19 mouse cellular contexts compared by ENCODE assay signal in the genomic region with DNA sequence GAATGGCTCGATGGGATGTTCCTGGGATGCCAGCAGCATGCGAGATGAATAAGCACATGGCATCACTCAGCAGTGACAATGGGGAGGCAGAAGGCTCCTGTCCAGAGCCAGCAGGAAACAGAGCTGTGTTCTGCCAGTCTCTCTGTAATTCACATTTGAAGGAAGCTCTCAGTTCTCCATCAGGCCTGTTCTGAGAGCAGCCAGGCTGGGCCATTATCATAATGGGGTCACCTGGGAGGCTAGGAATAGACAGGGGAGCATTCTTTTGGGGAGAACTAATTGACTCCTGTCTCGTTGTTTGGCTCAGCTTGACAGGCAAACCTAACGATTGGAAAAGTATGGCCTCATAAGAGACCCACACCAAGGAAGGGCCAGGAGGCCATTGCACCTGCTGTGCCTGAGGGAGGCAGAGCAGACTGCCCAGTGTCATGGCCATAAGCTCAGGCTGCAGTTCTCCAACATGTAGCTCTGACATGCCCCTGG.
DNase-seq lines count a peak whose midpoint lies in the region; ATAC-seq lines count a peak whose summit lies in the region.
"Had no signal": no experiment of that assay in that cellular context is flagged by ENCODE, and none has a peak within 500 bp of the region (broad histone marks: within the 10 kb centered on the region; RNA-seq: fewer than 3 reads in every experiment).

No protein-coding gene starts in this region.

- H3K27ac ChIP-seq in forebrain, embryonic 16.5 days (ENCODE audit: low read length) = no peak overlapping the region; the same call in 1 of the 2 replicates
- H3K27ac ChIP-seq in forebrain, embryonic 15.5 days (replicated peaks) = no peak overlapping the region
- H3K27ac ChIP-seq in limb, embryonic 11.5 days (replicated peaks; ENCODE audit: low read depth, low read length) = no peak overlapping the region
- H3K27ac ChIP-seq in limb, embryonic 10.5 days = no peak overlapping the region
- H3K27ac ChIP-seq: liver, embryonic 15.5 days; neural tube, embryonic 13.5 days had no signal

- peak; percentile 16 for DNase-seq in limb, embryonic 11.5 days (ENCODE audit: low spot score)
- DNase-seq in limb, embryonic 10.5 days (ENCODE audit: low spot score) = no peak
- DNase-seq in cerebellum, adult 9-11 months = peak; percentile 98
- DNase-seq in layer of hippocampus, postnatal 10 days (ENCODE audit: low spot score in 2 of 2) = peak; percentile 41 to 54
- no peak for DNase-seq in thymus, postnatal 10 days (ENCODE audit: low spot score in 2 of 2)
- DNase-seq: embryo, embryonic 11 days; heart, postnatal 14 days; kidney, adult 11 months; kidney, postnatal 36 days; lung, postnatal 14 days; retina, postnatal 1 day; thymus, postnatal 4 days had no signal

- no peaks in the 10 kb centered on the region for H3K27me3 ChIP-seq in forebrain, embryonic 16.5 days (replicated peaks; ENCODE audit: control insufficient read depth, insufficient read depth, low read length)
- no peaks in the 10 kb centered on the region for H3K27me3 ChIP-seq in forebrain, embryonic 15.5 days
- H3K27me3 ChIP-seq in limb, embryonic 11.5 days (ENCODE audit: control insufficient read depth, insufficient read depth, low read length) = no peaks in the 10 kb centered on the region
- no peaks in the 10 kb centered on the region for H3K27me3 ChIP-seq in limb, embryonic 10.5 days (ENCODE audit: low read depth, poor library complexity, severe bottlenecking)
- H3K27me3 ChIP-seq: liver, embryonic 15.5 days; neural tube, embryonic 13.5 days had no signal

- no peaks in the 10 kb centered on the region for H3K36me3 ChIP-seq in forebrain, embryonic 16.5 days (ENCODE audit: control insufficient read depth, insufficient read depth)
- H3K36me3 ChIP-seq in forebrain, embryonic 15.5 days = no peaks in the 10 kb centered on the region
- H3K36me3 ChIP-seq in limb, embryonic 11.5 days (ENCODE audit: control insufficient read depth, insufficient read depth, low read length) = no peaks in the 10 kb centered on the region
- no peaks in the 10 kb centered on the region for H3K36me3 ChIP-seq in limb, embryonic 10.5 days
- H3K36me3 ChIP-seq: liver, embryonic 15.5 days; neural tube, embryonic 13.5 days had no signal

- WGBS in forebrain, embryonic 16.5 days = 15% methylated on average over 4 of the region's 4 CpGs
- WGBS in forebrain, embryonic 15.5 days = 19% methylated on average over 4 of the region's 4 CpGs
- WGBS in limb, embryonic 11.5 days = 54% methylated on average over 4 of the region's 4 CpGs
- 70% methylated on average over 4 of the region's 4 CpGs for WGBS in limb, embryonic 10.5 days

- no peak overlapping the region for H3K9ac ChIP-seq in forebrain, embryonic 16.5 days (replicated peaks; ENCODE audit: low read depth, low read length)
- H3K9ac ChIP-seq in forebrain, embryonic 15.5 days (replicated peaks) = no peak overlapping the region
- H3K9ac ChIP-seq in limb, embryonic 11.5 days (ENCODE audit: low read length) = no peak overlapping the region
- H3K9ac ChIP-seq: liver, embryonic 15.5 days; neural tube, embryonic 13.5 days had no signal

- no peak overlapping the region for H3K4me3 ChIP-seq in forebrain, embryonic 16.5 days (replicated peaks; ENCODE audit: low read length)
- no peak overlapping the region for H3K4me3 ChIP-seq in forebrain, embryonic 15.5 days
- H3K4me3 ChIP-seq in limb, embryonic 11.5 days (ENCODE audit: low read depth, low read length) = no peak overlapping the region
- H3K4me3 ChIP-seq in limb, embryonic 10.5 days = no peak overlapping the region
- H3K4me3 ChIP-seq: erythroblast, embryonic 14.5 days; liver, embryonic 15.5 days; neural tube, embryonic 13.5 days had no signal

- H3K4me2 ChIP-seq in forebrain, embryonic 16.5 days (ENCODE audit: low read length) = no peak overlapping the region
- H3K4me2 ChIP-seq in forebrain, embryonic 15.5 days (replicated peaks) = no peak overlapping the region
- H3K4me2 ChIP-seq in limb, embryonic 11.5 days (ENCODE audit: low read depth, severe bottlenecking) = no peak overlapping the region
- H3K4me2 ChIP-seq: liver, embryonic 15.5 days; midbrain, embryonic 11.5 days; neural tube, embryonic 13.5 days had no signal

- ATAC-seq in forebrain, embryonic 16.5 days = 0 out of 2 replicates have a peak, but pooled peaks have one; percentile 26
- no peak for ATAC-seq in forebrain, embryonic 15.5 days (replicated peaks)
- ATAC-seq in limb, embryonic 11.5 days (ENCODE audit: insufficient number of reproducible peaks, low FRiP score, low TSS enrichment, low read depth) = no peak
- ATAC-seq in megakaryocyte, adult 5-6 weeks (ENCODE audit: poor library complexity, severe bottlenecking) = no peak

- peaks cover 5% of the 10 kb centered on the region; the same call in 1 of the 2 replicates for H3K4me1 ChIP-seq in forebrain, embryonic 16.5 days (replicated peaks; ENCODE audit: control insufficient read depth, insufficient read depth, low read length)
- peaks cover 6% of the 10 kb centered on the region; the same call in 1 of the 2 replicates for H3K4me1 ChIP-seq in forebrain, embryonic 15.5 days
- no peaks in the 10 kb centered on the region for H3K4me1 ChIP-seq in limb, embryonic 11.5 days (ENCODE audit: control insufficient read depth, insufficient read depth, low read length)
- no peaks in the 10 kb centered on the region for H3K4me1 ChIP-seq in limb, embryonic 10.5 days
- H3K4me1 ChIP-seq: liver, embryonic 15.5 days had no signal

- H3K9me3 ChIP-seq in forebrain, embryonic 16.5 days (ENCODE audit: control insufficient read depth, low read length) = no peaks in the 10 kb centered on the region
- no peaks in the 10 kb centered on the region for H3K9me3 ChIP-seq in forebrain, embryonic 15.5 days
- H3K9me3 ChIP-seq in limb, embryonic 11.5 days (ENCODE audit: control insufficient read depth, low read length) = no peaks in the 10 kb centered on the region
- H3K9me3 ChIP-seq in limb, embryonic 10.5 days (replicated peaks) = no peaks in the 10 kb centered on the region
- H3K9me3 ChIP-seq: liver, embryonic 15.5 days; neural tube, embryonic 13.5 days had no signal

Comparison
In these comparisons a context has a peak if more than half of its experiments do, and no peak if none do; other contexts are left out.
1. DNase-seq: peak in limb, embryonic 11.5 days (single experiment), cerebellum, adult 9-11 months (single experiment) and layer of hippocampus, postnatal 10 days (2 of 2); none in limb, embryonic 10.5 days (single experiment) and thymus, postnatal 10 days (0 of 2).